Mouse (Mus musculus): ENCODE measurements around the gene Slc7a6os.

DNA sequence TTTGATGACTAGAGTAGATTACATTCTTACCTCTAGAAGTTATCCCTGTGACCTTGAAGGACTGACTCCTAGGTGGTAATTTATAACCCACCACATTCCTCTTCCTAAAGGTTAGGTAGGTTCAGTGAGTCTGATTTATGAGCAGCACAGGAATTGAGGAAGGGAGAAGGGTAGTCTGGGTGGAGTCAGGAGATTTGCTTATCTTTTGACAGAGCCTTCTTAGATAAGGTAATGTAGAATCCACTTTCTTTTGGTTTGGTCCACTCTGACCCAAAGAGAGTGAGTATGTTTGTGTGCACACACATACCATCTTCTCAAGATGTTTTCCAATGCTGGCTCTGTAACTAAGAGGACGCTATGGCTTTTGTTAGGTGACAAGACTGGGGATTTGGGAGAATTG lies 33.1 kb downstream of the Slc7a6os start:
- TF ChIP-seq CTCF (IDR thresholded peaks at IDR 0.05; ENCODE audit: low read depth, low read length) (no peak), POLR2A (IDR thresholded peaks at IDR 0.05; ENCODE audit: extremely low read depth, insufficient read depth, low read length) (no peak)

Measured in liver, adult 2 months (tissue).